Mouse (Mus musculus) Muller cell, postnatal 12 days (primary cell): ENCODE measurements around the gene Sel1l3.
A peak's percentile ranks its signal among the peaks of the same experiment; 100 is the strongest.

Source experiments
- DNase-seq: peaks from one replicate; pipeline ENCODE4 v3.0.0-alpha.2; 2015; ENCODE audit errors: inconsistent ontology term

The Sel1l3 gene

DNA sequence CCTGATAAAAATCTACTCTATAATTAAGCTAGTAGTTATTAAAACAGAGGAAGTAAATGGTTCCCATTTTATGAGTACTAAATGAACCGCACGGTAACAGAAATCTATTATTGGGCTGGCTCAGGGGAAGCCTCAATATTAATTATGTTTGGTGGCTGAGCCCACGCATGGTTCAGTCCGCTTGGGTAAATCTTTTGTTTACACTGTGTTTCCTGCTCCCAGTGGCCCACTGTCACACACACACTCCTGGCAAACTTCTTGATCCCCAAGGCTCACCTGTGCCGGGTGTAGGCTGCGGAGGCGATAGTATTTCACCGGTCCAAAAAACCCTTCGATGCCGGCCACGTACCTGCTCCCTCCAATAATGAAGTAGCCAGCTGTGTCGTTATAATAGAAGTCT lies 39.3 kb downstream of the Sel1l3 start:
- DNase-seq: peak; percentile 69

DNA sequence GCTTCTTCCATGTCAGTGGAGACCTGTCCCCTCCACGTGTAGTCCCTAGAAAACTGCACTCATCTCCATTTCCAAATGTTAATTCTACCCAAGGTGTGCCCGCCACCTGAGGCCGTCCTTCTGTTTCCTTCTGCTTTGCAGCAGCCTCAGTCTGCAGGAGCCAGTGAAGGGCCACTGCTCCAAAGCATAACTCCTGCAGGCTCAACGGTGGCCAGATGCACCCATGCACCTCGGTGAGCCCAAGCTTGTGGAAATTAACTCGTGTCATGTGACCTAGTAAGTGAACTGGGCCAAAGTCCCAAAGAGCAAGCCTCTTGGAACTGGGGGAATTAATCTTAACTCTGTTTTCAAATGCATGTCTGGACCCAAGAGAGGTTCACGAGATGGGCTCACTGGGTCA lies 40.8 kb downstream of the Sel1l3 start:
- DNase-seq: no peak

DNA sequence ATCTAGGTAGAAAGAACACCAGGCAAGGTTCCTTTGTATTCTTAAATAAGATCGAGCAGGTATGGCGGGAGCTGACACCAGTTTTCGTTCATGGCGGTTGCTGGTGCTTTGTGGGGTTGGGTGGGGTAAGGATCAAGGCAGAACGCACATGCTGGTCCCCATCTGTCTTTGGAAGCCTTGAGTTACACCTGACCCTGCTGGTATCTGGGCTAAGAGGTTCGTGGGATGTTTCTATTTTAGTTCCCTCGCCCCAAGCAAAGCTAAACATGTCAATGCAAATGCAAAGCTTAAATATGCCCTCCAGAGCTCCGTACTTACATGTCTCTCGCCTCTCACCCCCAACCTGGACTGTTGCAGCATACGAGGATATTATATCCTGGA lies 41.5 kb downstream of the Sel1l3 start:
- DNase-seq: no peak

DNA sequence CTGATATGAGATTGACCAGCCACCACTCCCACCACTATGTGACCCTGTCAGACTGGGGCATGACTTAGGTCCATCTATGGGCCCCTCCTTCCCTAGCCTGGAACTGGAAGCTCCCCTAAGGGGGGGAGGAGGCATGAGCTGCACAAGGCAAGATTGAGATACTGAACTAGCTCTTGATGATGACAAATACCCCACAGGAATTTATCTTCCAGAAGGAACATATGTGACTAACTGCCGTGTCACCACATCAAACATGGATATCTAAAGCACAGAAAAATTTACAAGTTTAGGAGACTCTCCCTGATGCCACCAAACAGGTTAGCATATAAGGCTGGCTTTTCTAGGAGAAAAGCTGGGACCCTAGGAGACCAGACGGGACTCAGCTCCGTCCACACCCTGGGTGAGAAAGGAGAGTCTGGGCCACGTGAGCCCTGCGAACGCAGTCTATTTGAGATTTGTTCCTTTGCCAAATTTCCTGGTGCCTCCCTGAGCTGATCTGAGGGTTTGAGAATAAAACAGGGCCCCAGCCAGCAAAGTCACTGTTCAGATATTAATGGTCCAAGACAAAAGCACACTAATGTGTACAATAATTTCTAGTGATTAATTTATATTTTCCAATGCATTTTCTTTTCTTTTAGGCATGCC lies 42.0 kb downstream of the Sel1l3 start:
- DNase-seq: no peak

DNA sequence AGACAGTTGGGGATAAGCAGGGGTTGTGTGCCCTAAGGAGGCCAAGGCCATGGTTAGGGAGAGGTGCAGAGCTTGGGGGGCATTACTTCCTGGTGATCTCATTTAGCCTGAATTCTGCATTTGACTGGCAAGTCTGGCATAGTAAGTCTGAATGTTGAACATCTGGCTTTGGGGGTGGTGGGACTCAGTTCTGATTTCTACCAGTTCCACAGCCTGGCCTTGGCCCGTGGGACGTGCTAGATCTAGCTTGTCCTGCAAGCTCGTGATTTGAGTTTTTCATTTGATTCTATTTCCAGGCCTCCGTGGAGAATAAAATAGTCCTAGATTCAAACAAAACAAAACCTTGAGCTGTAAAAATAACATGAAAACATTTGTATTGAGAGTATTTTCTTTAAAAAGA lies 46.2 kb downstream of the Sel1l3 start:
- DNase-seq: no peak

DNA sequence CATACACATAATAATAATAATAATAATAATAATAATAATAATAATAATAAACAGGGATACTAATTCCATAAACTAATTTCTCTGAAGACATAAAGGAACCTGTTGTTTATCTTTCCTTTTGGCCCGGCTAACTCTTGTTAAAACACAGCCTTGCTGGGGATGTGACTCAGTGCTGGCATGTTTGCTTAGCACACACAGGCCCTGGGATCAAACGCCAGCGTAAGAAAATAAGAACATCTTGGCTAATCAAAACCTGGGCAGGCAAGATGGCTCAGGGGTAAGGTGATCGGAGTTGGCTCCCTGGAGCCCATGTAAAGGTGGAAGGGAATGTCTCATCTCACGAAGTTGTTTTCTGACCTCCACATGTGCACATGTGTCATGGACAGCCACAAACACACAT lies 48.1 kb downstream of the Sel1l3 start:
- no peak for DNase-seq

DNA sequence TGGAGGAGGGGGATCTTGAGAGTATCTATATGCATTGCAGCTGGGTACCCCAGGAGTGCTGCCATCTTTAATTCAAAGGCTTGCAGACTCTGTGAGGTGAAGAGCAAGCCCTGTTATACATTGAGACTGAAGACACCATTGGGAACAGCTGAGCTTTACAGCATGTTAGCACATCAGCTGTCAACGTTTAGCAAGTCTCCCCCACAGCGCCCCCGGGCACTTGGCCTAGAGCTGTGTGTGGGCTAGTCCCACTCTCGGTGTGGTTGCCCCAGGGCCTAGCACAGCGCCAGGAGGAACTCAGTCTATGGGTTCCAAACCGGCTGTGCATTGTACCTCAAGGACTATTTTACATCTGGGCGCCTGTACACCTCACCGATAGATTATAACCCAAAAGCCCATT lies 51.3 kb downstream of the Sel1l3 start:
- no peak for DNase-seq

DNA sequence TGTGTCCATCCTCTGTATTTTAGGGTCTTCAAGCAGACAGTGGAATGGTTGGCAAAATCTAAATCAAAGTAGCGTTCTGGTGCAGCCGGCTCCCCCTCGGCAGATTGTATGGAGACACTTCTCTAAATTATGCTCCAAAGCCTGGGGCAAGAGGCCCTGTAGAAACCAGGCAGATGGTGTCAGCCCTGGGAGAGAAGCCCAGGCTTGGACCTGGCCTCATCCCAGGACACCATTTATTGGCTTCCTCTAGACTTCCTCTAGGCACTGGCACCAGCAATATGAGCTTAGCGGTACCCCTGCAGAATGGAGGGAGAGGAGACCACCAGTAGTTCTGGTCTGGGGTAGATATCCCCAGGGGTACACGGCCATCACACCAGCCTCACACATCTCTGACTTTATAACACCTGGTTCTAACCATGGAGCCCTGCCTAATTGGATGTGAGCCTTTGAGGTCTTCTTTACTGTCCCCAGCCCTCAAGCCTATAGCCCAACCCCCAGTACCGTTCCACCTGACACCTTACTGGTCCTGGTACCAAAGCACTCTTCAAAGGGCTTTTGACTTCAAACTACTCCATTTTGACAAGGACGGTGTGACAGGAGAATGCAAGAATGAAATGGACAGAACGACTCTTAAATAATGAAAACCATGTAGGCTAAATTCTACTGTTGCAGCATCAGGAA lies 52.1 kb downstream of the Sel1l3 start:
- peak; percentile 37 for DNase-seq

DNA sequence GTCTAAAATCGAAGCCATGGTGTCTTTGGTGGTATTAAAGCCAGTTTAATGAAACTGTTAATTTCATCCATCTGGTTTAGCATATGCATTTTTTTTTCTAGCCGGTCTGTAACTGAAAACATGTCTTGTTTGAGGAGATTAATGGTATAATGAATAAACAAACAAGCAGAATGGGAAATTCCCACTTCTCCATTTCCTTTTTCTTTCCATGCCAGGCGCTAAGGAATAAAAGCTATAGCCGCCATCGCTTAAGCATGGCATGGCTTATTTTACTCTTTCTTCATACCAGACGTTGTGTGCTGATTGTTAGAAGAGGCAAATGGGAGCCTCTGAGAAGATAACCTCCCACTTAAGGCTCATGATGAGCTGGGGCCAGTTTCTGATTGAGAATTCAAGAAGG lies 53.5 kb downstream of the Sel1l3 start:
- no peak for DNase-seq

DNA sequence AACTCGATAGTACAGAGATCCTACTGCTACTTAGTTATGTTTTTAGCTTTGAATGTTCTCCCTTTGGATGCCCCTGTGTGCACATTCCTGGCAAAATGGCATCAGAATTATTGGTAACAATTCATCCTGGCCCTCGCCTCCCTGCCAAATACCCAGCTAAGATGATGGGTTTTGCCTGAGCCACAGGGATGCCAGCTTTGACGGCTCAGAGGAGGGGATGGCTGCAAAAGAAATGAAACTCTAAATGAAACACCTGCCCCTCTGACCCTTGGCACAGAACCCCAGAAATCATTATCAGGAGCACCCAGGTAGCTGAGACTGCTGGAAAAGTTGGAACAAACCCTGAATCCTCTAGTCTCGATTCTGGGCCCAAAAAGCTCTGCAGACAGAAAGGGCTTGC lies 54.1 kb downstream of the Sel1l3 start:
- DNase-seq: no peak

DNA sequence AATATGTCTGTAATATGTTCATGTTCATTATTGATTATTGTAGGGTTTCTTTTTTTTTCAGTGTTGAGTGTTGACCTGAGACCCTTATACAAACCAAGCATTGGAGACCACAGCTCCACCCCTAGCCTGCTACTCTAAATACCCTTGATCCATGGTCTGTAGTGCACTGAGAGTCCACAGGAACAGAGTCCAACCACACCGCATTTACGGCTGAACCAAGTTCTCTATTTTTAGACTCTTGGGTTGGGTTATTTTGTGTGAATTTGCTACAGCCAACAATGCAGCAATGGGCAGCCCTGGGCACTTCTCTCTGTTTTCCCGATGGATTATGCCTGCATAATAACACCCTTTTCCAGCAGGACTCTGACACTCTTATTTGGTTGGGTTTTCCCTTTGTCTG lies 54.6 kb downstream of the Sel1l3 start:
- no peak for DNase-seq

DNA sequence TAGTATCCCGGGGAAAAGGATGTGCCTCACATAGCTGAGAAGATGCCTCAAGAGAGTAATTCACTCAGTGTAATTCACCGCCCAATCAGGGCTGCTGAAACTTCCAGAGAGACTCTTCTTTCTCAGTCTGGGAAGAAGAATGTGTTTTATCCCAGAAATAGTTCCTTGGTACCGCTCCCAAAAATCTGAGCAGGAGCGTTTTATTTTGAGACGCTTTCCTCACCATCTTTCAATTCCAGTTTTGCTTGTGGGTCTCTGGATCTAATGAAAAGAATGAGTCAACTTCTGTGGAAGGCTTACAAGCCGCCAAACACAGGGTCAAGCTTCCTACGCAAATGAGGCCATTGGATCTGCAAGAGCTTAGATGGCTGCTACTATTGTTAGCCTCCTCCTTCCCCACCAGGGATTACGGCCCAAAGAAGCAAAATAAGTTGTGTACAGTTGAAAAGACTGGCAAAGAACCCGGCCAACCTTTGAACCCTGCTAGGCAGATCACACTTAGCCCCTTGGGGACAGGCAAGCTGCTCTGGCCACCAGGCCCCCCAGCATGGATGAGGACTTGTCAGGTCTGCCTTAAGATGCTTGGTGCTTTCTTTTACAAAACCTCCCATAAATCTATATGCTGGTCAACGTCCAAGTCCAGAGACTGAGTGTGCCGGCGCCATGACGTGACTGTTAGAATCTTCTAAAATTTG lies 57.6 kb downstream of the Sel1l3 start:
- peak; percentile 65 for DNase-seq

DNA sequence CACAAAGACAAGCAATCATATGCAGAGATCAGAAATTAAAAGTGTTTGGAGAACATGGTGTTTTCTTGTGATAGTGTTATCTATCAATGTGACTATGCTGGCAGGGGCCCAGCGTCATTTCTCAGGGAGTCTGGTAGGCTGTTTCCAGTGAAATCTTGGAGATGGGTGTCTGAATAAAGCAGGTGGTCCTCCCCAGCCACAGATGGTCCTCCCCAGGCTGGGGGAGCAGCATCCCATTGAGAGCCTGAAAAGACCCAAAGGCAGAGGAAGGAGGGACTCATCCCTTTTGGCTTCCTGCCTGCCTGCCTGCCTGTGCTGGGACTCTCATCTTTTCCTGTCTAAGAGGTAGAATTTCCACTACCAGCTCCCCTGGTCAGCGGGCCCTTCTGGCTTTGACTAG lies 59.2 kb downstream of the Sel1l3 start:
- DNase-seq: no peak

DNA sequence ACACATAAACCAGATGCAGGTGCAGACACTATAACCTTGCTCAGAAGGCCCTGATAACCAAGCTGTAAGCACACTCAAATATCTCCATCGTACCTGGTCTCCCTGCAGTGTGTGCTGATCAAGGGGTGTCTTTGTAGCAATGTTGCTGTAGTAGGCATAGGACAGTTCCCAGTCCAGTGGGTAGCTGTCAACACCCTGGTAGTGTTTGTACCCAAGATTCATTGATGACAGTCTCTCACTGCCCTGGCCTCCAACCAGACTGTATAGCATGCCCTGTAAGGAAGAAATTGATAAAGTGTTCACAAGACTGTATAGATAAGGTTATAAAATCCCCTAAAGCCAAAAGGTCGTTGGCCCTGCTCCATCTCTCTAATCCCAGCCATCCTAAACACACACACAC lies 59.6 kb downstream of the Sel1l3 start:
- DNase-seq: no peak

DNA sequence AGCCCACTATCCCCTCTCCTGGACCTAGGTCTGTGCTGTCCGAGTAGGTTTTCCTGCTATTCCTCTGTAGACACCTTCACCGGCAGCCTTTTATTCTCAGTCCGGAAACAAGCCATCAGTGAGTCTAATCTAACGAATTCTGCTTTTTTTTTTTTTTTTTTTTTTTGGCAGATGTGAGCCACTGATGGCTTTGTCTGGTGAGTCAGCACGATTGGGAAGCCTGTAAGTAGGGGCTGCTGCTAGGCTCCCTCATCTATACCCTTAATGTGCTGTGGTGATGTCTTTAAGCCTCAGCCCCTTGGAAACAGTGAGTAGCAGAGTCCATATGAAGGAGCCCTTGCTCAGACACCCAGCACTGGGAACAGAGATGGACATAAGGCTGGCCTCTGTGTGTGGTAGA lies 60.6 kb downstream of the Sel1l3 start:
- peak; percentile 17 for DNase-seq

DNA sequence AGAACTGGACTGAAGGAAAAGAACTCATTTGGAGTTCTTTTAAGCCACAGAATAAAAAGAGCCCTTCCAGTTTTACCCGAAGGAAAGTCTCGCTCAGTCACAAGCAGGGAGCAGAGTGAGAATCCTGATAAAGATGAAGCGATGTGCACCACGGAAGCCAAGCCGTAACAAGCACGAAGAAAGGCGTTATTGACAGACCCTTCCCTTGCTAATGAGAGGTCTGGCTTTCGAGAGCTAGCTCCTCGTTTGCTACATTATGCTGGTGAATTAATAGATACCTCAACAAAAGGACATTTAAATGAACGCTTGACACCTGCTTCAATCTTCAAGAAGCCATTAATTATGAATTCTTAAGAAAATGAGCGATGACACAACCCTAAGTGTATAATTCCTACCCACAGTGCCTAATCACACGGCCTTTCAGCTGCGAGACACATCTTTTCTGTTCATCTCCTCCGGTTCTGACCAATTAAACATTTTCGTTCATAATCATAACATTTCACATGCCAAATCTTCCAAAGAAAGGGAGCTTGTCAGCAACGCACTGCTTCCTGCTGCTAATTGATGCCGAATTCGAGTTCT lies 62.3 kb downstream of the Sel1l3 start:
- peak; percentile 26 for DNase-seq

DNA sequence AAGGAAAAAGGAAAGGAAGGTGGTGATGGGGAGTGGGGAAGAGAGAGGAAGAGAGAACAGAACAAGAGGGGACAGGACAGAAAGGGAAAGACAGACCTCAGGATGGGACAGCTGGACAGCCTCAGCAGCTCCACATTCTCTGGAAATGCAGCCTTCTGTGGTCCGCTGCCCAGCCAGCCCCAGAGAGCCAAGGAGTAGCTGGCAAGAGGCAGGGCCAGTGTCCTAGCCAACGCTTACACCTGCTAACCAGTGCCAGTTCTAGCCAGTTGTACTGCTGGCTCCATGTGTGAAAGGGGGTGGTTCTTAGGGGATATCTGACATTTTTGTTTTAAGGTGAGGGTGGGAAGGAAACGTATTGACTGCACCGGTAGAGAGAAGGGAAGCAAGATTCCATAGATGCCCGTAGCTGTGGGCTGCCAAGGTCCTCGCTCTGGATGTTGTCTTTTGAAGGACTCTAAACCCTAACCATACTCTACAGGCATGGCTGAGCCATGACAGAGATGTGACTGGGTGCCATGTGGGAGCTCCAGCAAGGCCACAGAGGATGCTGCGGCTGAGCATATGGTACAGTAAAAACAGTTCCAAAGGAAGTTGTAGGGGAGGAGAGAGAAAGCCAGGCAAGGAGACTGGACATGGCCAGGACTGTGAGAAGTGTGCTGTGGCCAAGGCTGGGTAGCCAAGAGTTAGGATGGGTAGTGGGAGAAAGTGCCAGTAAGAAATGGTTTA lies 64.6 kb downstream of the Sel1l3 start:
- DNase-seq: peak; percentile 25

DNA sequence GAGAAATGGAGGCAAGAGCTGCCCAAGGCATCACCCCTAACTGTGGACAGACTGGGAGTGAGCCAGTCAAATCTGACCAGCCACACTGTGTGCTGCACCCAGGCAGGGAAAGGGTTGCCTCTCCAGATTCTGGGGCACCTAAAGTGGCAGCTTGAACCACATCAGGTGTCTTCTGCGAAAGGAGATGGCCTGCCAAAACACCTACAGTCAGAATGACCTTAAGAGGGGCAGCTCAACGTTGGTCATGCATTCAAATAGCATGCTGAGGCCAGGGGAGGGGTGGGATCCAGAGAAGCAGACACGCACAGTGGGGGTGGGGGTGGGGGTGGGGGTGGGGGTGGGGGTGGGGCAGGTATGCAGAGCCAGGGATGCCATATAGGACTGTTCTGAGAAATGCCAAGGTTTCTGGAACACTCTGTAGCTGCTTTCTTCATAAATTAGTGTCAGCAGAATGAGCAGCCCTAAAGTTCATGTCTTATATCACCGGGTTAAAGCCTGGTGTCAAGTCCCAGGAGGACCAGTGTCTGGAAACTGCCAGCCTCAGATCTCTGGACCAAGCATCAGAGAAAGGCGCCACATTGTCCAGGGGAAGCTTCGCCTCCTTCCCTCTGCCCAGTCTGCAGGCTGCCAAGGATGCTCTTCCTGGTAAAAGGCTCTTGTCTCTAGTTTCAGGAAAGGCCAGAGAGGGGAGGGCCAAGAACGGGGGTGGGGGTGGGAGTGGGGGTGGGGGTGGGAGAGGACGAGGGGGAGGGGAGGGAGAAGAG lies 65.4 kb downstream of the Sel1l3 start:
- no peak for DNase-seq

DNA sequence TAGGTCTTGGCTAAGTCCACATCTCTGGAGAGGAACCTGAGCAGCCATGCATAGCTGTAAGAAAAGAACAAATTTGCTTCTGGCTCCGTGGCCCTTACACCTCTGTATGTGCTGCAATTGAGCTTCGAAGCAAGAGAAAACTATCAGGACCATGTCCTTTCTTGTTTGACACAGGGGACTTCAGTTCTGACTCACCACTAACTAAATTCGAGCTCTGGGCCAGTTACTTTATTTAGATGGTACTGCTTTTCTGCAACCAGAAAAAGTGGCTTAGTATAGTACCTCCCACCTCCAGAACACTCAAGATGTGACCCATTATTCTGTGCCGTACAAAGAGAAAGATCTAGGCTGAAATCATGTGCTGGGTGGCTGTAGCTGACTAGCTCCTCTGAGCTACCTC lies 66.3 kb downstream of the Sel1l3 start:
- DNase-seq: no peak

DNA sequence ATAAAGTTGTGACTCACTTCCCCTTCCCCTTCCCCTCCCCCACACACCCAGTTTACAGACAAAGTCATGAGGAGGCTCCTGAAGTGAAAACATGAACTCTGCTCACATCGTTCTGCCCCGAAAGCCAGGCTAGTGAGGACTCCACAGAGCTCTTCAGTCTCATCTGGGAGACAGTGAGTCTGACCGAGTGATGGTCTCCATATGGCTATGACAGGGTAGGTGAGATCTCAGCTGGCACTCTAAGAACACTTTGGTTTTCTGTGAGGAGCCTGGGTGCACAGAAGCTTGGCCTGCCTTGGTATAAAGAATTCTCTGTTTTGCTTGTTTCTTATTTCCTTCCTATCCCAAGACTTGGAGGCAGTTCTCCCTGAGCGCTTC lies 67.1 kb downstream of the Sel1l3 start:
- no peak for DNase-seq

DNA sequence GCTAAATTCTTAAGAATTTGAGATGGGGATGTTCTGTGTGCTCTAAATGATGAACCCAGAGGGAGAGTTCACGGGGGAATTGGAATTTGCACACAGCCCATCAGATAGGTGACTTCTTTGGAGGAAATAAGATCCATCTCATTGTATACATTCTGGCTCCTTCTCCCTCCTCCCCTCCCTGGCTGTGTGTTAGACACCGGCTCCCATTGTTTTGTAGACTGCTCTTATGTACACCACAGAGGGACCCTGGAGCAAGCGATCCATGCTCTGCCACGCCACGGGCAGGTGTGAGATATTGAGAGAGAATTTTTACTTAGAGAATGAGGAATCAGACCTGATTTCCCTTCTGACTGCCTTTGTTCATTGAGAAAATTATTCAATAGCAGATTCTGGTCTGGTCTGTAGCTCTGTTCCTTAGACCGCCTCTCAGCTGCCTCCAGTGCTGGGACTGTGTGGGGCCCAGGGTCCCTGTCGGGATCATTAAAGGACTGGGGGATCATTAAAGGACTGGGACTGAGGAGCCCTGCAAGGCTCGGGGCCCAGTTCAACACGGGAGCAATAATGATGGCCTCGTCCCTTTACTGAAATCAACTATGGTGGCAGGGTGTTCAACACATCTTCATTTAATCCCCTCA lies 67.6 kb downstream of the Sel1l3 start:
- no peak for DNase-seq
